Mouse (Mus musculus): ENCODE measurements around the gene Fbxo2.

DNA sequence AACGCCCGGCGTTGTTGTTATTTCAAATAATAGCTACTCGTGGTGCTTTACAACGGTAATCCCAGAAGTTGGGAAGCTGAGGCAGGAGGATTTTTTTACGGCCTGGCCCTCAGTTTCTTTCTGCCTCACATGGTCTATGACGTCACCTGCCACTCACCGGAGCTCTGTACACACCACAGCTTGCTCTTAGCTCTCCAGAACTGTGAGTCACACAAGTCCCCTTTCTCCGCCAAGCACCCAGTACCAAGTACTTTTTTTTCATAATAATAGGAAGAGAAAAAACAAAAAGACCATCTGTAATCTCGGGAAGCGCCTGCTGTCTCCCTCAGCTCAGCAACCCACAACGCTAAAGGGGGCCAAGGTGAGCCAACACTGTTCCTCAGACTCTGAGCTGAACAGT is 21.1 kb downstream of the Fbxo2 start:
- TF ChIP-seq POLR2A (IDR thresholded peaks at IDR 0.05; ENCODE audit: borderline replicate concordance, extremely low read depth, insufficient read depth, insufficient read length, poor library complexity, severe bottlenecking) (no peak), CTCF (IDR thresholded peaks at IDR 0.05; ENCODE audit: borderline replicate concordance, extremely low read depth, insufficient read depth, insufficient read length) (no peak)

All from brain, embryonic 14.5 days (tissue).